Mouse (Mus musculus) E14TG2a.4 (cell line): ENCODE measurements around the gene Peg10.

Source experiments
- CTCF ChIP-seq: conservative IDR thresholded peaks from 2 replicates; pipeline ENCODE4 v1.5.1; 2014; ENCODE audit warnings: low read length
- NANOG ChIP-seq: IDR thresholded peaks from 2 replicates; pipeline ENCODE4 v1.6.1; 2014; ENCODE audit warnings: borderline replicate concordance, low read length, mixed read lengths

GRCm38 (mm10) chr6:4799359-4799758 is 52.3 kb downstream of the Peg10 start:
- TF ChIP-seq CTCF (peak; percentile 64), NANOG (no peak)
